Mouse (Mus musculus): ENCODE data around the gene Rab11fip2.

GRCm38 (mm10) chr19:59877238-59877637 is 66.2 kb downstream of the Rab11fip2 start:
- TF ChIP-seq CTCF (IDR thresholded peaks at IDR 0.05; ENCODE audit: low read depth) (no peak), EP300 (optimal IDR thresholded peaks at IDR 0.05) (no peak)
